Mouse (Mus musculus) kidney, postnatal 0 days (tissue): ENCODE results near the gene Gapdhs. TPM values are rescaled to one million over a fixed set of nuclear protein-coding genes. Genes with fewer than 3 reads are reported as not detected.

ENCODE experiments used
- ATAC-seq: fragments of 200-750 bp; cut with Nextera tagmentation; replicated peaks from 2 replicates; pipeline ENCODE4 v1.8.0; 2017; ENCODE audit warnings: low read depth, moderate number of reproducible peaks, moderate TSS enrichment, moderate library complexity; ENCODE audit not compliant: low FRiP score
- DNase-seq: peaks from one replicate; pipeline ENCODE4 v3.0.0-alpha.2; 2016; ENCODE audit warnings: low spot score
- H3K27ac ChIP-seq: fragments of 300-500 bp; sonication (generic); 2 replicates; pipeline ENCODE4 v1.5.1; 2014; ENCODE audit warnings: mild to moderate bottlenecking
- H3K27me3 ChIP-seq: fragments of 300-500 bp; sonication (generic); 2 replicates; pipeline ENCODE4 v1.6.1; 2014; ENCODE audit warnings: low read length, mixed read lengths; ENCODE audit not compliant: insufficient read depth
- H3K36me3 ChIP-seq: fragments of 300-500 bp; sonication (generic); 2 replicates; pipeline ENCODE4 v1.6.1; 2014; ENCODE audit warnings: low read length, mixed read lengths; ENCODE audit not compliant: insufficient read depth
- H3K4me1 ChIP-seq: fragments of 300-500 bp; sonication (generic); replicated peaks from 2 replicates; pipeline ENCODE4 v1.6.1; 2014; ENCODE audit warnings: antibody characterized with exemption, low read length, mixed read lengths; ENCODE audit not compliant: insufficient read depth
- H3K4me2 ChIP-seq: fragments of 300-500 bp; sonication (generic); 2 replicates; pipeline ENCODE4 v1.6.1; 2014; ENCODE audit warnings: mild to moderate bottlenecking, low read length, moderate library complexity, mixed read lengths
- H3K4me3 ChIP-seq: fragments of 300-500 bp; sonication (generic); replicated peaks from 2 replicates; pipeline ENCODE4 v1.5.1; 2014; ENCODE audit warnings: low read depth, low read length
- H3K9ac ChIP-seq: fragments of 300-500 bp; sonication (generic); 2 replicates; pipeline ENCODE4 v1.6.1; 2014; ENCODE audit warnings: low read depth, low read length
- H3K9me3 ChIP-seq: fragments of 300-500 bp; sonication (generic); replicated peaks from 2 replicates; pipeline ENCODE4 v1.6.1; 2016; ENCODE audit warnings: low read length, inconsistent platforms, mixed read lengths
- CTCF ChIP-seq: IDR thresholded peaks from 2 replicates; pipeline ENCODE4 v1.5.1; 2016; ENCODE audit warnings: antibody characterized with exemption, low read depth, mild to moderate bottlenecking, moderate library complexity
- WGBS: fragments of 180-500 bp; shearing (Covaris S2); extraction: QIAGEN DNeasy Blood & Tissue Kit; methylation state at CpG from one replicate; pipeline ENCODE4 v1.1.7; 2014; 5-methylcytosine and 5-hydroxymethylcytosine counted together
- polyA plus RNA-seq: library from polyadenylated mRNA; unstranded; fragments of >200 nt; fragmentation: Nextera tagmentation; extraction: Ambion mirVana; gene quantifications from 2 replicates; pipeline ENCODE4 v1.2.1, GENCODE M21; 2015

The Gapdhs gene
- polyA plus RNA-seq, 1 experiment from 2014 or later, result 0.32 TPM

- no peak for TF ChIP-seq CTCF
- Histone ChIP-seq H3K27ac (no peak overlapping the region), H3K27me3 (no peaks in the 10 kb centered on the region), H3K4me2 (no peak overlapping the region), H3K4me1 (no peaks in the 10 kb centered on the region), H3K9ac (no peak overlapping the region), H3K4me3 (no peak overlapping the region), H3K36me3 (no peaks in the 10 kb centered on the region), H3K9me3 (no peaks in the 10 kb centered on the region)
- ATAC-seq, result no peak
- WGBS, result 66% methylated on average over 3 of the region's 3 CpGs
- DNase-seq, result no peak
These were observed 39.2 kb upstream of the Gapdhs start for GRCm38 (mm10) chr7:30782658-30783057.

- TF ChIP-seq CTCF, result peak; percentile 61
- Histone ChIP-seq H3K27ac (no peak overlapping the region), H3K9ac (no peak overlapping the region), H3K27me3 (no peaks in the 10 kb centered on the region), H3K36me3 (no peaks in the 10 kb centered on the region), H3K9me3 (no peaks in the 10 kb centered on the region), H3K4me2 (no peak overlapping the region), H3K4me3 (no peak overlapping the region), H3K4me1 (no peaks in the 10 kb centered on the region)
- 72% methylated on average over 4 of the region's 4 CpGs for WGBS
- ATAC-seq (no peak), DNase-seq (no peak)
These were observed 38.3 kb upstream of the Gapdhs start for GRCm38 (mm10) chr7:30781792-30782191.

GRCm38 (mm10) chr7:30777911-30778310 lies 34.4 kb upstream of the Gapdhs start:
- no peaks in the 10 kb centered on the region for H3K27me3 ChIP-seq
- H3K9ac ChIP-seq, result no peak overlapping the region
- no peaks in the 10 kb centered on the region for H3K4me1 ChIP-seq
- no peaks in the 10 kb centered on the region for H3K9me3 ChIP-seq
- ATAC-seq, result no peak
- no peak overlapping the region for H3K4me3 ChIP-seq
- no peak for DNase-seq
- H3K4me2 ChIP-seq, result no peak overlapping the region
- no peak for TF ChIP-seq CTCF
- no peaks in the 10 kb centered on the region for H3K36me3 ChIP-seq
- no peak overlapping the region for H3K27ac ChIP-seq
- WGBS, result 56% methylated on average over 1 of the region's 1 CpGs

GRCm38 (mm10) chr7:30777081-30777579 lies 33.6 kb upstream of the Gapdhs start:
- no peak overlapping the region for H3K27ac ChIP-seq
- no peaks in the 10 kb centered on the region for H3K36me3 ChIP-seq
- no peaks in the 10 kb centered on the region for H3K9me3 ChIP-seq
- H3K27me3 ChIP-seq, result no peaks in the 10 kb centered on the region
- no peak overlapping the region for H3K4me3 ChIP-seq
- H3K9ac ChIP-seq, result no peak overlapping the region
- no peak overlapping the region for H3K4me2 ChIP-seq
- TF ChIP-seq CTCF, result no peak
- DNase-seq (no peak), ATAC-seq (no peak)
- H3K4me1 ChIP-seq, result no peaks in the 10 kb centered on the region
- 65% methylated on average over 7 of the region's 7 CpGs for WGBS

- Histone ChIP-seq H3K9ac (no peak overlapping the region), H3K4me1 (no peaks in the 10 kb centered on the region), H3K4me3 (no peak overlapping the region), H3K4me2 (no peak overlapping the region), H3K27me3 (no peaks in the 10 kb centered on the region), H3K36me3 (no peaks in the 10 kb centered on the region), H3K27ac (no peak overlapping the region), H3K9me3 (no peaks in the 10 kb centered on the region)
- no peak for TF ChIP-seq CTCF
- DNase-seq (no peak), ATAC-seq (no peak)
- WGBS, result 77% methylated on average over 9 of the region's 9 CpGs
These were observed 32.6 kb upstream of the Gapdhs start for GRCm38 (mm10) chr7:30776104-30776503.

GRCm38 (mm10) chr7:30769236-30769635 lies 25.8 kb upstream of the Gapdhs start:
- no peak overlapping the region for H3K4me2 ChIP-seq
- no peaks in the 10 kb centered on the region for H3K36me3 ChIP-seq
- 30% methylated on average over 9 of the region's 9 CpGs for WGBS
- DNase-seq (no peak), ATAC-seq (no peak)
- H3K4me3 ChIP-seq, result no peak overlapping the region
- no peaks in the 10 kb centered on the region for H3K4me1 ChIP-seq
- no peaks in the 10 kb centered on the region for H3K27me3 ChIP-seq
- no peak overlapping the region for H3K9ac ChIP-seq
- H3K27ac ChIP-seq, result no peak overlapping the region
- H3K9me3 ChIP-seq, result no peaks in the 10 kb centered on the region
- TF ChIP-seq CTCF, result no peak

GRCm38 (mm10) chr7:30766408-30766807 lies 22.9 kb upstream of the Gapdhs start:
- DNase-seq, result no peak
- Histone ChIP-seq H3K36me3 (no peaks in the 10 kb centered on the region), H3K4me1 (no peaks in the 10 kb centered on the region), H3K9ac (no peak overlapping the region), H3K27ac (no peak overlapping the region), H3K4me3 (no peak overlapping the region), H3K9me3 (no peaks in the 10 kb centered on the region), H3K4me2 (no peak overlapping the region), H3K27me3 (no peaks in the 10 kb centered on the region)
- no peak; the same call in 1 of the 2 replicates for TF ChIP-seq CTCF
- ATAC-seq, result no peak
- WGBS, result 91% methylated on average over 4 of the region's 4 CpGs
